Mouse (Mus musculus) midbrain, embryonic 13.5 days (tissue): Measurements from ENCODE around the gene Aldh1a3. TPM values are rescaled to one million over a fixed set of nuclear protein-coding genes. Genes with fewer than 3 reads are reported as not detected.
A peak's percentile ranks its signal among the peaks of the same experiment; 100 is the strongest.

ENCODE experiments used
- ATAC-seq: fragments of 200-750 bp; cut with Nextera tagmentation; 2 replicates; pipeline ENCODE4 v1.8.0; 2017; ENCODE audit warnings: mild to moderate bottlenecking, moderate TSS enrichment, moderate library complexity
- H3K27ac ChIP-seq: fragments of 300-500 bp; sonication (generic); 2 replicates; pipeline ENCODE4 v1.5.1; 2015; ENCODE audit warnings: inconsistent platforms, mild to moderate bottlenecking, moderate library complexity
- H3K27me3 ChIP-seq: fragments of 300-500 bp; sonication (generic); 2 replicates; pipeline ENCODE4 v1.6.1; 2015; ENCODE audit warnings: mild to moderate bottlenecking, inconsistent platforms
- H3K36me3 ChIP-seq: fragments of 300-500 bp; sonication (generic); 2 replicates; pipeline ENCODE4 v1.6.1; 2015; ENCODE audit warnings: mild to moderate bottlenecking, inconsistent platforms
- H3K4me1 ChIP-seq: fragments of 300-500 bp; sonication (generic); replicated peaks from 2 replicates; pipeline ENCODE4 v1.6.1; 2015; ENCODE audit warnings: inconsistent platforms
- H3K4me2 ChIP-seq: fragments of 300-500 bp; sonication (generic); replicated peaks from 2 replicates; pipeline ENCODE4 v1.6.1; 2015; ENCODE audit warnings: moderate library complexity, mild to moderate bottlenecking, inconsistent platforms
- H3K4me3 ChIP-seq: fragments of 300-500 bp; sonication (generic); replicated peaks from 2 replicates; pipeline ENCODE4 v1.5.1; 2015; ENCODE audit warnings: mild to moderate bottlenecking, inconsistent platforms
- H3K9ac ChIP-seq: fragments of 300-500 bp; sonication (generic); replicated peaks from 2 replicates; pipeline ENCODE4 v1.6.1; 2015; ENCODE audit warnings: mild to moderate bottlenecking, inconsistent platforms
- H3K9me3 ChIP-seq: fragments of 300-500 bp; sonication (generic); 2 replicates; pipeline ENCODE4 v1.6.1; 2016; ENCODE audit warnings: mild to moderate bottlenecking, inconsistent platforms
- WGBS: fragments of 180-500 bp; shearing (Covaris S2); methylation state at CpG from one replicate; pipeline ENCODE4 v1.1.7; 2015; 5-methylcytosine and 5-hydroxymethylcytosine counted together
- polyA plus RNA-seq: library from polyadenylated mRNA; unstranded; fragments of >200 nt; fragmentation: Nextera tagmentation; extraction: Ambion mirVana; gene quantifications from 2 replicates; pipeline ENCODE4 v1.2.1, GENCODE M21; 2015

Gene Aldh1a3
- 0.71 and 0.93 TPM in 2 replicates for polyA plus RNA-seq

DNA sequence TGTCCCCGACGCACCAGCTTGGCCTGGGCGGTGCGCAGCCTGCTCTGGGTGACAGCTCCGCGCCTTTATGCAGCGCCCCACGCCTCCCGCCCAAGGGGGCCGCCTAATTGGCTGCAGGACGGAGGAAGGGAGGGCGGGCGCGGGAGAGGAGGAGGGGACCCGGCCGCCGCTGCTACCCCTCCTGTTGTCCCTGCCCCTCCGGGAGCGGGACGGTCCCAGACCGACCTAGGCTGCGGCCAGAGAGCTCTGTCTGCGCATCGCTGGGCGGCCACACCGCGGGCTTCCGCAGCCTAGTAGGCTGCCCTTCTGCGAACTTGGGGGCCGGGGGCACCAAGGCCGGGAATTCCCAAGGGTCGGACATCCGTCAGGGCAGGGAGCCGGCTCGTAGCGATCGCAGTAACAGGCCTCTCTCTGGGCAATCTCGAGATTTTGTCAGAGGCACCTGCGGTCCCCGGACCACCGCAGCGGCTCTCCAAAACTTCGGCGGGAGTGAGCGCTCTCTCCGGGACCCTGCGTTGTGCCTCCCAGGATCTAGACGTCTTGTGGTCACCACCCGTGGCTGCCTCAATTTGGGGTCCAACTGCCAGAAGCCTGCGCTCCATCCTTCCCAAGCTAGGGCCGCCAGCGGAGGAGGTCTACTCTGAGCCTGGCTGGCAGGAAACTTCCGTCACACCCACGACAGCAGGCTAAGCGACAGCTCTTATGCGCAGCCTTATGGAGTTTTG, at the start of gene Aldh1a3:
TSS of gene Aldh1a3 (minus strand) at position 81 of the 725 bp plus-strand sequence.
- no peak within 1 kb of the TSS for H3K27ac ChIP-seq
- peaks cover 65% of the 10 kb centered on the region for H3K27me3 ChIP-seq
- H3K4me3 ChIP-seq = peak within 1 kb of the TSS; percentile 51
- peak within 1 kb of the TSS; percentile 57 for H3K9ac ChIP-seq
- peak within 1 kb of the TSS; percentile 89 for H3K4me2 ChIP-seq
- under 1% methylated on average over 41 of the region's 56 CpGs for WGBS
- peak; percentile 80 for ATAC-seq
- no peaks in the 10 kb centered on the region for H3K9me3 ChIP-seq
- peaks cover 15% of the 10 kb centered on the region for H3K4me1 ChIP-seq
- H3K36me3 ChIP-seq = no peaks in the 10 kb centered on the region

- 32% methylated on average over 8 of the region's 8 CpGs for WGBS
- Histone ChIP-seq H3K4me2 (no peak overlapping the region), H3K27me3 (peaks cover 6% of the 10 kb centered on the region; the same call in 1 of the 2 replicates), H3K36me3 (no peaks in the 10 kb centered on the region), H3K9ac (no peak overlapping the region), H3K4me3 (no peak overlapping the region), H3K9me3 (no peaks in the 10 kb centered on the region), H3K4me1 (no peaks in the 10 kb centered on the region; the same call in 1 of the 2 replicates), H3K27ac (no peak overlapping the region)
- no peak for ATAC-seq
Measured at GRCm38 (mm10) chr7:66476289-66476688, 49.0 kb upstream of the Aldh1a3 start.

DNA sequence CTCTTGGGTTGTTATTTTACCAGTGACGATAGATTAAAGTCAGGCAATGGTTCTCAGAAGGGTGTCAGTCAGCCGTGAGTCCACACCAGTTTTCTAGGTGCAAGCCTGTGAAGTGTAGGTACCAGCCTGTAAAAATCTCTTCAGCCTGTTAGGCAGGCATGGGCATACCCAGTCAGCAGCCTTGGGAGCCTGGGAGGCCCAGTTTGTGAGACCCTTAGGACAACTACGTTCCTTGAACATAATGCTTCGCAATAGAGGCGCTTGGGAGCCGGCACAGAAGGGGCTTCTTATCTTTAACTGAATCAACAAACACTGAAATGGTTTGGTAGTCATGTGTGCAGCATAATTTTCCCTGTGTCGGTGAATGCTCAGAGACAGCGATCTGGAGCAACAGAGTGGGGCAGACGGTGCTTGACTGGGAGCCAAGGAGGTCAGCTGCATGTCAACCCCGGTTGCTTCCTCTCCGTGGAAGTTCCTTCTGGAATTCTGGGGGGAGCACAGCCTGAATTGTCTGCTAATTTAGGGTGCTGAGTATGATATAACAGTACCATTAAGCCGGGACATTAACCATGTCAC, 44.4 kb upstream of the Aldh1a3 start:
- no peak overlapping the region for H3K4me3 ChIP-seq
- H3K36me3 ChIP-seq = no peaks in the 10 kb centered on the region
- WGBS = 76% methylated on average over 12 of the region's 12 CpGs
- H3K4me1 ChIP-seq = no peaks in the 10 kb centered on the region
- no peak overlapping the region for H3K9ac ChIP-seq
- no peak for ATAC-seq
- no peaks in the 10 kb centered on the region for H3K27me3 ChIP-seq
- H3K9me3 ChIP-seq = no peaks in the 10 kb centered on the region
- H3K4me2 ChIP-seq = no peak overlapping the region
- H3K27ac ChIP-seq = no peak overlapping the region

DNA sequence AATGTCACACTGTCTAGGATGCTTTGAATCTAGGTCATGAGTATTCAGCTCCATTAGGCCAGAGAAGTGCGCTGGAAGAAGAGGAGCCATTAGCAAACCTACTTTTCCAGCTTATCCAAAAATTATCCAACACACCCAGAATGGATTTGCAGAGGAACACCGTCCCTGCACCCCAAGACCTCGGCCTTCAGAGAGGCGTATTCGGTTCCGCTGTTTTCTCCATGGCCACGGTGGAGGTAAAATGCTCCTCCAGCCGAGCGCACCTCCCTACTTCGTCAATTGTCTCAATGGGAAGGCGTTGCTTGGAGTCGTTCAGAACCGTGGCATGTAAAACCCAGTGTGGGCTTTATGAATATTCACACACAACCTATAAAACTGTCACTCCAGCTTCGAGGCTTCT, 39.3 kb upstream of the Aldh1a3 start:
- 90% methylated on average over 14 of the region's 14 CpGs for WGBS
- Histone ChIP-seq H3K9ac (no peak overlapping the region), H3K4me1 (no peaks in the 10 kb centered on the region), H3K27me3 (no peaks in the 10 kb centered on the region), H3K9me3 (no peaks in the 10 kb centered on the region), H3K4me2 (no peak overlapping the region), H3K4me3 (no peak overlapping the region), H3K36me3 (no peaks in the 10 kb centered on the region), H3K27ac (no peak overlapping the region)
- no peak for ATAC-seq

DNA sequence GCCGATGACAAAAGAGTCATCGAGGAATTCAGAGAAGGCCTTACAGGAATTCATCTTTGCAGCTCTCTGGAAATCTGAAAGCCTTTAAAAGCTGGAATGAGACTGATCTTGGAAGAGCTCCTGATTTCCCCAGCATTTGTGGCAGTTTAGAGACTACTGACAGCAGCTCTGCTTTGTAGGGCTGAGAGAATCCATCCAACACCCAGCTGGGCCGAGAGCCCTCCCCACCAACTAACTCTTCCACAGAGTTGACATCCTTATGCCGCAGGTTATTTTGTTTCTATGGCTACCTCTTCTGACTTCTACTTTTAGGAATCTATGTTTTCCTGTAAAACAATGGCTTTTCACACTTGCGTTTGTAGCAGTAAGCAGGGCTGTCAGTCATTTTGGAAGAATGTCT, 37.9 kb upstream of the Aldh1a3 start:
- Histone ChIP-seq H3K9me3 (no peaks in the 10 kb centered on the region), H3K36me3 (no peaks in the 10 kb centered on the region), H3K9ac (no peak overlapping the region), H3K27me3 (no peaks in the 10 kb centered on the region), H3K4me1 (no peaks in the 10 kb centered on the region), H3K4me3 (no peak overlapping the region), H3K27ac (no peak overlapping the region), H3K4me2 (no peak overlapping the region)
- 80% methylated on average over 5 of the region's 5 CpGs for WGBS
- no peak for ATAC-seq

- 94% methylated on average over 1 of the region's 1 CpGs for WGBS
- H3K4me1 ChIP-seq = no peaks in the 10 kb centered on the region
Measured at GRCm38 (mm10) chr7:66463081-66463480, 35.8 kb upstream of the Aldh1a3 start.

GRCm38 (mm10) chr7:66451622-66452295, 24.4 kb upstream of the Aldh1a3 start:
- Histone ChIP-seq H3K9me3 (no peaks in the 10 kb centered on the region), H3K27me3 (no peaks in the 10 kb centered on the region; the same call in 1 of the 2 replicates), H3K4me1 (peaks cover 12% of the 10 kb centered on the region), H3K27ac (no peak overlapping the region), H3K9ac (no peak overlapping the region), H3K4me3 (no peak overlapping the region), H3K4me2 (no peak overlapping the region), H3K36me3 (no peaks in the 10 kb centered on the region)
- ATAC-seq = no peak
- WGBS = 53% methylated on average over 12 of the region's 12 CpGs

More at GRCm38 (mm10) chr7:66463081-66463480, 35.8 kb upstream of the Aldh1a3 start:
- no peak for ATAC-seq
- no peak overlapping the region for H3K9ac ChIP-seq
- H3K4me3 ChIP-seq = no peak overlapping the region
- H3K4me2 ChIP-seq = no peak overlapping the region
- no peak overlapping the region for H3K27ac ChIP-seq
- no peaks in the 10 kb centered on the region for H3K27me3 ChIP-seq
- H3K9me3 ChIP-seq = no peaks in the 10 kb centered on the region
- H3K36me3 ChIP-seq = no peaks in the 10 kb centered on the region

GRCm38 (mm10) chr7:66449971-66450752, 22.8 kb upstream of the Aldh1a3 start:
- H3K27ac ChIP-seq = no peak overlapping the region
- H3K9me3 ChIP-seq = no peaks in the 10 kb centered on the region
- H3K4me2 ChIP-seq = peak overlapping the region; percentile 54
- no peaks in the 10 kb centered on the region; the same call in 1 of the 2 replicates for H3K27me3 ChIP-seq
- peak; percentile 85 for ATAC-seq
- H3K36me3 ChIP-seq = no peaks in the 10 kb centered on the region
- H3K4me1 ChIP-seq = peaks cover 17% of the 10 kb centered on the region
- H3K4me3 ChIP-seq = peak overlapping the region; percentile 28
- 7% methylated on average over 15 of the region's 16 CpGs for WGBS
- no peak overlapping the region for H3K9ac ChIP-seq

DNA sequence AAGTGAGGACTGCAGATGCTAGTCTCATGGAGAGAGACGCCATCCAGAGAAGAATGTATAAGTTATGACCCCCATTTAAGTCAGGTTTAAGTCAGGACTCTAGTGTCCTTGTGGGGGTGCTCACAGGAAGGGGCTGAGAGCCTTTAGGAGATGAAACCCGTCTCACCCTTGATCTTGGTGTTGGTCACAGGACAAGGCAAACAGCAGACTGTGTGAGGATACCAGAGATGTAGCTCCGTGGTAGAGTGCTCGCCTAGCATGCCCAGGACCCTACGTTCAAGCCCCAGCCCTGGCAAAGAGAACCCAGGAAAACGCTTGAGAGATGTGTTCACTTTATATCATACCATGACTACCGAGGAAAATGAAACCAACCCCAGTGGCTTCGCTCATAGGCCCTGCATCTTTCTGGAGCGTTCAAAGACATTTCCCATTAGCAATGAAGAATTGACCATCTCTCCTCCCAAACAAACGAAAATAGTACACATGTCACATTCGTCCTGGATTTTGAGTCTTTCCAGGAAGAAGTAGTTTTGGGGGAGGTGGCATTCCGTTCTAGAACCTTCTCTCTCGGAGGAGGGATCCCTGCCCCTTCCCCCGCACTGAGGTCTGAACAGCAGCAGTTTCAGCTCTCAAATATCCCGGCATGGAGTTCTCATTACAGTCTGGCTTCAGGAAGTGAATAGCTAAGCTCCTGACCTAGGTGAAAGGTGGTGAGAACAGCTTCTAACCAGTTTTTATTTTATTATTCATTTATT, 21.6 kb upstream of the Aldh1a3 start:
- no peak overlapping the region for H3K9ac ChIP-seq
- no peak overlapping the region for H3K4me3 ChIP-seq
- H3K4me2 ChIP-seq = no peak overlapping the region
- H3K9me3 ChIP-seq = no peaks in the 10 kb centered on the region
- H3K4me1 ChIP-seq = peaks cover 22% of the 10 kb centered on the region
- WGBS = 84% methylated on average over 15 of the region's 15 CpGs
- ATAC-seq = no peak
- H3K27me3 ChIP-seq = no peaks in the 10 kb centered on the region; the same call in 1 of the 2 replicates
- no peak overlapping the region for H3K27ac ChIP-seq
- no peaks in the 10 kb centered on the region for H3K36me3 ChIP-seq

DNA sequence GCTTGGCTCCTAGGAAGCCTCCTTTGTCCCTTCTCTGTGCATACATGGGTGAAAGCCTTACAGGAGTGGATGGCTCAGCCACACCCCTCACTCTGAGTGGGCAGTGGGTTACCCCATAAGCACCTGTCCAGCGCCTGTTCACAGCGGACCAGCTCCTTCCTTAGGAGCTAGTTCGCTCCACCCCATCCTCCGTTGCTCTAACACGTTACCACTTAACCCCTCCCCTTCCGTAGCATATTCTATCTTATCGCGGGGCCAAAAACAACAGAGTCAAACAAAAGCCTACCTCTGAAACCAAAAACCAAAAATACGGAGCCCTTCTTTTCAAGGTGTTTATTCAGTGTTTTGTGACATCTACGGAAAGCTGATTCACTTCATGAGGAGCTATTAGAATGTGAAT, 21.0 kb upstream of the Aldh1a3 start:
- Histone ChIP-seq H3K27me3 (no peaks in the 10 kb centered on the region; the same call in 1 of the 2 replicates), H3K9ac (no peak overlapping the region), H3K4me2 (no peak overlapping the region), H3K27ac (no peak overlapping the region), H3K4me3 (no peak overlapping the region), H3K36me3 (no peaks in the 10 kb centered on the region), H3K9me3 (no peaks in the 10 kb centered on the region), H3K4me1 (peaks cover 22% of the 10 kb centered on the region)
- no peak for ATAC-seq
- 37% methylated on average over 10 of the region's 10 CpGs for WGBS

DNA sequence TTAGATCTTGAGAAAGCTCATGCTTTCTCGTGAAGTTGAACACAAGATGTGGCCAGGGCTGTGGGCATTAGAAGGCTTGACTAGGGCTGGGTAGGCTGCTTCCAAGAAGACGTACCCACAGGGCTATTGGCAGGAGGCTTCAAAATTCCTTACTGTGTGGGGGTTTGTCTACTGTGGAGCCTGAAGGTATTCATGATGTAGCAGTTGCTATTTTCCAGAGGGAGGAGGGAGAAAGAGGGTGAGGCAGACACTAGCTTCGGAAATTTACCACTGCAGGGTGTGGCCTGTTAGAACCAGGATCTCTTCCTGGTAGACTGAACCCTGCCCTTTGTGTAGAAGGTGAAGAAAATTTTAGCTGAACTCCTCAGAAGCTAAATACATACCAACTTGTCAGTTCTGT, 19.5 kb upstream of the Aldh1a3 start:
- Histone ChIP-seq H3K9ac (no peak overlapping the region), H3K27ac (no peak overlapping the region), H3K4me1 (peaks cover 22% of the 10 kb centered on the region), H3K9me3 (no peaks in the 10 kb centered on the region), H3K36me3 (no peaks in the 10 kb centered on the region), H3K4me3 (no peak overlapping the region), H3K4me2 (no peak overlapping the region), H3K27me3 (no peaks in the 10 kb centered on the region; the same call in 1 of the 2 replicates)
- WGBS = 89% methylated on average over 3 of the region's 3 CpGs
- no peak for ATAC-seq
